Mouse (Mus musculus) liver, embryonic 16.5 days (tissue): ENCODE measurements around the gene Tmprss3. TPM values are rescaled to one million over a fixed set of nuclear protein-coding genes. Genes with fewer than 3 reads are reported as not detected.
A peak's percentile ranks its signal among the peaks of the same experiment; 100 is the strongest.

Experiments
- ATAC-seq: fragments of 200-750 bp; cut with Nextera tagmentation; 2 replicates; pipeline ENCODE4 v1.8.0; 2017; ENCODE audit warnings: low read depth, mild to moderate bottlenecking, moderate number of reproducible peaks, moderate library complexity
- H3K27ac ChIP-seq: fragments of 300-500 bp; sonication (generic); 2 replicates; pipeline ENCODE4 v1.5.1; 2014; ENCODE audit warnings: mild to moderate bottlenecking, low read length
- H3K27me3 ChIP-seq: fragments of 300-500 bp; sonication (generic); 2 replicates; pipeline ENCODE4 v1.6.1; 2014; ENCODE audit warnings: low read depth, low read length, mixed read lengths; ENCODE audit not compliant: control insufficient read depth, insufficient read depth
- H3K36me3 ChIP-seq: fragments of 300-500 bp; sonication (generic); 2 replicates; pipeline ENCODE4 v1.6.1; 2014; ENCODE audit warnings: mild to moderate bottlenecking; ENCODE audit not compliant: control insufficient read depth, insufficient read depth
- H3K4me1 ChIP-seq: fragments of 300-500 bp; sonication (generic); 2 replicates; pipeline ENCODE4 v1.6.1; 2014; ENCODE audit warnings: low read depth, low read length, mixed read lengths; ENCODE audit not compliant: control insufficient read depth
- H3K4me2 ChIP-seq: fragments of 300-500 bp; sonication (generic); 2 replicates; pipeline ENCODE4 v1.6.1; 2014; ENCODE audit warnings: low read depth, low read length, mixed read lengths
- H3K4me3 ChIP-seq: fragments of 300-500 bp; sonication (generic); 2 replicates; pipeline ENCODE4 v1.5.1; 2014; ENCODE audit warnings: low read depth, mild to moderate bottlenecking, low read length
- H3K9ac ChIP-seq: fragments of 300-500 bp; sonication (generic); 2 replicates; pipeline ENCODE4 v1.6.1; 2014; ENCODE audit warnings: low read depth, low read length
- H3K9me3 ChIP-seq: fragments of 300-500 bp; sonication (generic); replicated peaks from 2 replicates; pipeline ENCODE4 v1.6.1; 2016; ENCODE audit warnings: low read length; ENCODE audit not compliant: control insufficient read depth
- WGBS: fragments of 180-500 bp; shearing (Covaris S2); extraction: QIAGEN DNeasy Blood & Tissue Kit; methylation state at CpG from one replicate; pipeline ENCODE4 v1.1.7; 2014; ENCODE audit not compliant: insufficient replicate concordance; 5-methylcytosine and 5-hydroxymethylcytosine counted together
- polyA plus RNA-seq: library from polyadenylated mRNA; unstranded; fragments of >200 nt; fragmentation: Nextera tagmentation; extraction: Ambion mirVana; gene quantifications from 2 replicates; pipeline ENCODE4 v1.2.1, GENCODE M21; 2015

The Tmprss3 gene
- polyA plus RNA-seq, 1 experiment from 2014 or later = 0.47 TPM

GRCm38 (mm10) chr17:31184269-31184990 lies 14.3 kb downstream of the Tmprss3 start:
- no peaks in the 10 kb centered on the region for H3K36me3 ChIP-seq
- H3K27me3 ChIP-seq = no peaks in the 10 kb centered on the region
- H3K27ac ChIP-seq = no peak overlapping the region
- H3K4me1 ChIP-seq = peaks cover 2% of the 10 kb centered on the region
- H3K9me3 ChIP-seq = no peaks in the 10 kb centered on the region
- no peak for ATAC-seq
- H3K4me2 ChIP-seq = no peak overlapping the region
- H3K4me3 ChIP-seq = no peak overlapping the region
- no peak overlapping the region for H3K9ac ChIP-seq
- WGBS = 54% methylated on average over 12 of the region's 12 CpGs

GRCm38 (mm10) chr17:31183180-31183974 lies 15.4 kb downstream of the Tmprss3 start:
- H3K27ac ChIP-seq = no peak overlapping the region
- no peaks in the 10 kb centered on the region for H3K36me3 ChIP-seq
- H3K4me1 ChIP-seq = peaks cover 2% of the 10 kb centered on the region
- H3K9me3 ChIP-seq = no peaks in the 10 kb centered on the region
- no peak overlapping the region for H3K9ac ChIP-seq
- peak; percentile 68 for ATAC-seq
- 49% methylated on average over 12 of the region's 12 CpGs for WGBS
- H3K4me2 ChIP-seq = no peak overlapping the region; the same call in 1 of the 2 replicates
- H3K4me3 ChIP-seq = no peak overlapping the region
- no peaks in the 10 kb centered on the region for H3K27me3 ChIP-seq

GRCm38 (mm10) chr17:31181490-31181889 lies 17.3 kb downstream of the Tmprss3 start:
- WGBS = 50% methylated on average over 4 of the region's 4 CpGs
- Histone ChIP-seq H3K9me3 (no peaks in the 10 kb centered on the region), H3K9ac (no peak overlapping the region), H3K27ac (no peak overlapping the region), H3K4me2 (no peak overlapping the region), H3K27me3 (no peaks in the 10 kb centered on the region), H3K36me3 (no peaks in the 10 kb centered on the region), H3K4me3 (no peak overlapping the region), H3K4me1 (peaks cover 2% of the 10 kb centered on the region)
- ATAC-seq = no peak

GRCm38 (mm10) chr17:31176321-31176720 lies 22.5 kb downstream of the Tmprss3 start:
- Histone ChIP-seq H3K9ac (no peak overlapping the region), H3K4me2 (no peak overlapping the region), H3K27ac (no peak overlapping the region), H3K9me3 (no peaks in the 10 kb centered on the region), H3K36me3 (no peaks in the 10 kb centered on the region), H3K4me1 (no peaks in the 10 kb centered on the region), H3K4me3 (no peak overlapping the region), H3K27me3 (no peaks in the 10 kb centered on the region)
- no peak for ATAC-seq
- 40% methylated on average over 4 of the region's 4 CpGs for WGBS

GRCm38 (mm10) chr17:31169796-31170195 lies 29.0 kb downstream of the Tmprss3 start:
- H3K4me2 ChIP-seq = no peak overlapping the region
- H3K9ac ChIP-seq = no peak overlapping the region
- H3K9me3 ChIP-seq = no peaks in the 10 kb centered on the region
- no peak overlapping the region for H3K4me3 ChIP-seq
- 66% methylated on average over 5 of the region's 5 CpGs for WGBS
- H3K27ac ChIP-seq = no peak overlapping the region
- H3K36me3 ChIP-seq = no peaks in the 10 kb centered on the region
- H3K27me3 ChIP-seq = no peaks in the 10 kb centered on the region
- no peak for ATAC-seq
- no peaks in the 10 kb centered on the region for H3K4me1 ChIP-seq

- H3K4me1 ChIP-seq = no peaks in the 10 kb centered on the region
- no peaks in the 10 kb centered on the region for H3K9me3 ChIP-seq
- ATAC-seq = no peak
- H3K4me2 ChIP-seq = no peak within 1 kb of the TSS
- WGBS = 55% methylated on average over 6 of the region's 6 CpGs
- H3K36me3 ChIP-seq = no peaks in the 10 kb centered on the region
- no peak within 1 kb of the TSS for H3K9ac ChIP-seq
- no peak within 1 kb of the TSS for H3K4me3 ChIP-seq
- no peaks in the 10 kb centered on the region for H3K27me3 ChIP-seq
- no peak within 1 kb of the TSS for H3K27ac ChIP-seq
These were observed 33.6 kb downstream of the Tmprss3 start, which contains the start of gene Tff1 for GRCm38 (mm10) chr17:31165127-31165526. Gene Tff1, minus strand, starts transcription at chr17:31165277.

- Histone ChIP-seq H3K27me3 (no peaks in the 10 kb centered on the region), H3K9me3 (no peaks in the 10 kb centered on the region), H3K36me3 (no peaks in the 10 kb centered on the region), H3K4me1 (no peaks in the 10 kb centered on the region), H3K4me2 (no peak overlapping the region), H3K9ac (no peak overlapping the region), H3K4me3 (no peak overlapping the region), H3K27ac (no peak overlapping the region)
- no peak for ATAC-seq
- WGBS = 60% methylated on average over 2 of the region's 2 CpGs
These were observed 35.0 kb downstream of the Tmprss3 start for GRCm38 (mm10) chr17:31163821-31164220.

- Histone ChIP-seq H3K36me3 (no peaks in the 10 kb centered on the region), H3K4me3 (no peak overlapping the region), H3K4me2 (no peak overlapping the region), H3K9ac (no peak overlapping the region), H3K4me1 (no peaks in the 10 kb centered on the region), H3K27ac (no peak overlapping the region), H3K27me3 (no peaks in the 10 kb centered on the region), H3K9me3 (no peaks in the 10 kb centered on the region)
- ATAC-seq = no peak
- 50% methylated on average over 12 of the region's 12 CpGs for WGBS
These were observed 36.2 kb downstream of the Tmprss3 start for GRCm38 (mm10) chr17:31162607-31163006.

- Histone ChIP-seq H3K27ac (no peak overlapping the region), H3K4me3 (no peak overlapping the region), H3K9ac (no peak overlapping the region), H3K9me3 (no peaks in the 10 kb centered on the region), H3K36me3 (no peaks in the 10 kb centered on the region), H3K27me3 (no peaks in the 10 kb centered on the region), H3K4me2 (no peak overlapping the region), H3K4me1 (no peaks in the 10 kb centered on the region)
- WGBS = 70% methylated on average over 4 of the region's 4 CpGs
- no peak for ATAC-seq
These were observed 38.5 kb downstream of the Tmprss3 start for GRCm38 (mm10) chr17:31160291-31160690.
